Mouse (Mus musculus) thymus, adult 2 months (tissue): ENCODE results near the gene Zcchc10. TPM values are rescaled to one million over a fixed set of nuclear protein-coding genes. Genes with fewer than 3 reads are reported as not detected.
"Not testable (repeated sequence)": the region's sequence is repeated elsewhere in the genome, so short reads cannot be mapped to it uniquely, and the experiment has no call there.

Source experiments
- DNase-seq: peaks from one replicate; pipeline ENCODE4 v3.0.0; 2021
- H3K27ac ChIP-seq: fragments of 200-500 bp; 2 replicates; pipeline ENCODE4 v1.5.1; 2012; ENCODE audit warnings: low read length, control low read depth; ENCODE audit not compliant: control insufficient read depth, insufficient read depth
- H3K27me3 ChIP-seq: fragments of 200-500 bp; 2 replicates; pipeline ENCODE4 v1.6.1; 2012; ENCODE audit warnings: mild to moderate bottlenecking, low read length, moderate library complexity, mixed read lengths; ENCODE audit not compliant: control insufficient read depth, insufficient read depth
- H3K36me3 ChIP-seq: fragments of 200-500 bp; 2 replicates; pipeline ENCODE4 v1.6.1; 2012; ENCODE audit warnings: mild to moderate bottlenecking, low read length, moderate library complexity; ENCODE audit not compliant: control insufficient read depth, insufficient read depth
- H3K4me1 ChIP-seq: fragments of 200-500 bp; replicated peaks from 2 replicates; pipeline ENCODE4 v1.6.1; 2012; ENCODE audit warnings: low read length; ENCODE audit not compliant: control insufficient read depth, insufficient read depth
- H3K4me3 ChIP-seq: fragments of 200-500 bp; 2 replicates; pipeline ENCODE4 v1.5.1; 2012; ENCODE audit warnings: mild to moderate bottlenecking, low read length, control low read depth, moderate library complexity; ENCODE audit not compliant: control insufficient read depth, insufficient read depth
- CTCF ChIP-seq: fragments of 200-500 bp; IDR thresholded peaks from 2 replicates; pipeline ENCODE4 v1.5.1; 2012; ENCODE audit warnings: mild to moderate bottlenecking, control low read depth, low read length, moderate library complexity, borderline replicate concordance; ENCODE audit not compliant: control insufficient read depth, poor library complexity, insufficient read depth; ENCODE audit errors: extremely low read depth
- POLR2A ChIP-seq: fragments of 200-500 bp; IDR thresholded peaks from 2 replicates; pipeline ENCODE4 v1.6.1; 2012; ENCODE audit warnings: mild to moderate bottlenecking, low read length, control low read depth, moderate library complexity; ENCODE audit not compliant: control insufficient read depth, poor library complexity, insufficient read depth; ENCODE audit errors: extremely low read depth
- WGBS: fragments of 180-500 bp; shearing (Covaris S2); methylation state at CpG from one replicate; pipeline ENCODE4 v1.1.7; 2018; 5-methylcytosine and 5-hydroxymethylcytosine counted together
- polyA plus RNA-seq: library from polyadenylated mRNA; depleted of rRNA; stranded (reverse); fragments of >200 nt; gene quantifications from 2 replicates; pipeline ENCODE4 v1.2.3, GENCODE M21; 2012

The Zcchc10 gene
- polyA plus RNA-seq, 1 experiment: 8.4 TPM

DNA sequence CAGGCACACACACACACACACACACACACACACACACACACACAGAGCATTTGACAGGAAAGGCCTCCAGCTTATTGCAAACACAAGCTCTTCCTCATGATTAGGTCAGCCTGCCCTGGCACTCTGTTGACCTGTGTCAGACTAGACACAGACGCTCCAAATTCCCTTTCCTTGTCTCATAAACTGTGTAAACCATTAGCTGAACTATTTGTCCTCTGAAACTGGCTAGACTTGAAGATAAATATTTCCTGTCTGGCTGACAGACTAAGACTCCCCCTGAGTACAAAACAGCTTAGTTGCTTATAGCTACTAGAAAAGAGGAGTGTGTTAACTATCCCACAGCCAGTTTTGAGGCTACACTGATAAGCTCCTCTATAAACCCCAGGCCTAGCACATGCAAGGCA lies 9.7 kb upstream of the Zcchc10 start:
- H3K27ac ChIP-seq: no peak overlapping the region
- TF ChIP-seq CTCF (no peak), POLR2A (no peak)
- 88% methylated on average over 1 of the region's 1 CpGs for WGBS
- no peak for DNase-seq
- H3K4me3 ChIP-seq: no peak overlapping the region
- H3K4me1 ChIP-seq: no peaks in the 10 kb centered on the region
- no peaks in the 10 kb centered on the region for H3K27me3 ChIP-seq
- no peaks in the 10 kb centered on the region for H3K36me3 ChIP-seq

DNA sequence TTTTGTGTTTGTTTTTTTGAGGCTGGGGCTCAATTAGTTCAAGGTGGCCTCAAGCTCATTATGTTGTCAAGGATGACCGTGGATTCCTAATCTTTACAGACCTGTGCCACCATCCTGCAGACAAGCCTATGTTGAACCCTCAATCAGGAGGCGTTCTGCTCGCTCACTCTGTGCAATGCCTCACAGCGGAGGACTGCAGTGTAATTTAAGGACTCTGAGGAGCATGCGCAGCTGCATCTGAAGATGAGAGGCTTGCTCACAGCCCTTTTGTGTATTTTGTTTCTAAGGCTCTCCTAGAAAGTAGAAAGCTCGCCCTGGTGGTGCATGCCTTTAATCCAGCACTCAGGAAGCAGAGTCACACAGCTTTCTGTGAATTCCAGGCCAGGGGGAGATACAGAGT lies 7.5 kb upstream of the Zcchc10 start:
- Histone ChIP-seq H3K4me1 (no peaks in the 10 kb centered on the region), H3K27me3 (no peaks in the 10 kb centered on the region), H3K36me3 (no peaks in the 10 kb centered on the region), H3K4me3 (no peak overlapping the region), H3K27ac (no peak overlapping the region)
- 83% methylated on average over 6 of the region's 6 CpGs for WGBS
- TF ChIP-seq CTCF: no peak
- TF ChIP-seq POLR2A: no peak
- no peak for DNase-seq

DNA sequence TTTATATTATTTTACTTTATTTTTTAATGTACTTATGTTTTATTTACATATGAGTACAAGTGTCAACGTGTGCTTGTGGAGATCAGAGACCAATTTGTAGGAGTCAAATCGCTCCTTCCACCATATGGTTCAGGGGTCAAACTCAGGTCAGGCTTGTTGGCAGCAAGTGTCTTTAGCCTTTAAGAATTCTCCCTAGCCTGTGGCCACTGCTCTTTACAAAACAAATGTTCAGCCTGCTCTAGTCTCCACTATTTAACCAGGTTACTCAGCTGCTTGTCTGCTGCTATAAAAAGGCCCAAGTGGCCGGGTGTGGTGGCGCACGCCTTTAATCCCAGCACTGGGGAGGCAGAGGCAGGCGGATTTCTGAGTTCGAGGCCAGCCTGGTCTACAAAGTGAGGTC lies 6.4 kb upstream of the Zcchc10 start:
- WGBS: 95% methylated on average over 7 of the region's 7 CpGs
- no peak overlapping the region for H3K27ac ChIP-seq
- H3K4me3 ChIP-seq: no peak overlapping the region
- no peaks in the 10 kb centered on the region for H3K4me1 ChIP-seq
- no peaks in the 10 kb centered on the region for H3K27me3 ChIP-seq
- TF ChIP-seq POLR2A (no peak), CTCF (no peak)
- no peak for DNase-seq
- no peaks in the 10 kb centered on the region for H3K36me3 ChIP-seq

DNA sequence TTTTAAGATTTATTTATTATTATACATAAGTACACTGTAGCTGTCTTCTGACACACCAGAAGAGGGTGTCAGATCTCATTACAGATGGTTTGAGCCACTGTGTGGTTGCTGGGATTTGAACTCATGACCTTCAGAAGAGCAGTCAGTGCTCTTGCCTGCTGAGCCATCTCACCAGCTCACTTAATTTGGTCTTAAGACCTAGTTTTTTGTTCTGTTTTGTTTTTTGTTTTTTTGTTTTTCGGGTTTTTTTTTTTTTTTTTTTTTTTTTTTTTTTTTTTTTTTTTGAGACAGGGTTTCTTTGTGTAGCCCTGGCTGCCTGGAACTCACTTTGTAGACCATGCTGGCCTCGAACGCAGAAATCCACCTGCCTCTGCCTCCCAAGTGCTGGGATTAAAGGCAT lies 5.9 kb upstream of the Zcchc10 start:
- WGBS: 86% methylated on average over 3 of the region's 3 CpGs
- H3K4me1 ChIP-seq, H3K4me3 ChIP-seq, H3K36me3 ChIP-seq, H3K27me3 ChIP-seq, H3K27ac ChIP-seq, DNase-seq: not testable (repeated sequence)

DNA sequence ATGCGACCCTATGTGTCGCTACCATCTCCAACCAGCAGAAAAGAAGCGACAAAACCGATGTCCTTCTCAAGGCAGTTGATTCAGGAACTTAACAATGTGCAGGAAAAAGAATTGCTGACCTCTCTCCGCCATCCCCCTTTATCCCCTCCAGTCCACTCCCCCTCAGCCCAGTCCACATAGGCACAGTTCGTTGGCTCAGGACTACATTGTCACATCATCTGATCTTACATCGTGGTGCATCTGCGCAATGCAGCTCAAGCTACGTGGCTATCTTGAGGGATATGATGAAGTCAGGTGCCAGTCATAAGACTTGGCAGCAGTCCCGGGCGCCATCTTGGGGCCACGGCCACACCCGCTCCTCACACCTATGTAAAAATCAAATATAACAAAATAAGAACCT lies 4.6 kb upstream of the Zcchc10 start:
- H3K36me3 ChIP-seq, H3K27ac ChIP-seq, H3K4me1 ChIP-seq, H3K4me3 ChIP-seq, H3K27me3 ChIP-seq, DNase-seq: not testable (repeated sequence)
- WGBS: 93% methylated on average over 13 of the region's 13 CpGs

DNA sequence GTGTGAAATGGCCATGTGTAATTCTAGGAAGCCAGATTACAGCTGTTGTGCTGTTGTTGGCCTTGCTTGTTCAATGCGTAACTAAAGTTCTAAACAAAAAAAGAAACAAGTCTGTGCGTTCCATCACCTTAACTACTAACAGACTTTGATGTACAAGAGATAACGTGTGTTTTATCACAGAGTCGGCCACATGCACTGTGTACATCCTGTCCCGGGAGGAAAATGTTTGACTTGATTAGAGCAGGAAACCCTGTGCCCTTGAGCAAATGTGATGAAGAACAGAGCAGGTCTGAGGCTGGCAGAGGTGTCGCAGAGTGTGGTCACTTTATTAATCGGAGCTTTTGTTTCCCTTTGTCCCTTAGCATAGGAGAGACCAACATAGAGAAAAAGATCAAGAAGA lies 5.8 kb downstream of the Zcchc10 start:
- 0 out of 2 replicates have a peak, but pooled peaks cover 2% of the 10 kb centered on the region for H3K4me1 ChIP-seq

DNA sequence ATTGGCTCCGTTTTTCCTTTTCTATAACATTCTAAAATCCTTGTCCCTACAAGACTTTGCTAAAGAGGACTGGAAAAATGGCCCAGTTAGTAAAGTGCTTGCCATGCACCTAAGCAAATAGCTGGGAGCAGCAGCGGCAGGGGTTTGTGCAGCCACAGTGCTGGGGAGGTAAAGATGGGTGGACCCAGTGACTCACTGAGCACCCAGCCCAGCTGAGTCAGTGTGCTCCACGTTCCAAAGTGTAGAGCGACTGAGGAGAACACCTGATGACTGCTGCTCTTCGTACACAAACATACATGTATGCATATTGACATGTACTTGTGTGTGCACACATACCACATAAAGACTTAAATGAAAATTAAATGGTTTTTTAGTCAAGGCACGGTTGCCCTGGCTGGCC lies 6.6 kb downstream of the Zcchc10 start:
- 94% methylated on average over 6 of the region's 6 CpGs for WGBS
- peaks cover 23% of the 10 kb centered on the region for H3K36me3 ChIP-seq
- no peaks in the 10 kb centered on the region for H3K27me3 ChIP-seq
- H3K4me1 ChIP-seq: 0 out of 2 replicates have a peak, but pooled peaks cover 2% of the 10 kb centered on the region
- no peak overlapping the region for H3K27ac ChIP-seq
- no peak for DNase-seq
- no peak overlapping the region for H3K4me3 ChIP-seq
- TF ChIP-seq POLR2A: no peak
- no peak for TF ChIP-seq CTCF

More for the DNA sequence above, 5.8 kb downstream of the Zcchc10 start:
- H3K27me3 ChIP-seq: no peaks in the 10 kb centered on the region
- H3K4me3 ChIP-seq: no peak overlapping the region
- DNase-seq: no peak
- TF ChIP-seq POLR2A: no peak
- no peak for TF ChIP-seq CTCF
- 51% methylated on average over 7 of the region's 7 CpGs for WGBS
- no peak overlapping the region for H3K27ac ChIP-seq
- H3K36me3 ChIP-seq: peaks cover 23% of the 10 kb centered on the region
